Mouse (Mus musculus): ENCODE measurements around the gene Eif3k.

Gene Eif3k

GRCm38 (mm10) chr7:29007224-29008101, 25.8 kb upstream of the Eif3k start:
- no peak for TF ChIP-seq GATA4 (IDR thresholded peaks at IDR 0.05; ENCODE audit: insufficient replicate concordance, low read length)

- no peak for TF ChIP-seq GATA4 (IDR thresholded peaks at IDR 0.05; ENCODE audit: insufficient replicate concordance, low read length)
Observed at GRCm38 (mm10) chr7:29000651-29001605, 19.3 kb upstream of the Eif3k start.

GRCm38 (mm10) chr7:28993402-28993801, 11.7 kb upstream of the Eif3k start:
- TF ChIP-seq GATA4 (IDR thresholded peaks at IDR 0.05; ENCODE audit: insufficient replicate concordance, low read length), result no peak

- no peak for TF ChIP-seq GATA4 (IDR thresholded peaks at IDR 0.05; ENCODE audit: insufficient replicate concordance, low read length)
Observed at GRCm38 (mm10) chr7:28992997-28993396, 11.3 kb upstream of the Eif3k start.

- TF ChIP-seq GATA4 (IDR thresholded peaks at IDR 0.05; ENCODE audit: insufficient replicate concordance, low read length), result no peak
Observed at GRCm38 (mm10) chr7:28991616-28992015, 10.0 kb upstream of the Eif3k start.

GRCm38 (mm10) chr7:28990766-28991273, 9.2 kb upstream of the Eif3k start:
- TF ChIP-seq GATA4 (IDR thresholded peaks at IDR 0.05; ENCODE audit: insufficient replicate concordance, low read length), result no peak

- TF ChIP-seq GATA4 (IDR thresholded peaks at IDR 0.05; ENCODE audit: insufficient replicate concordance, low read length), result no peak
Observed at GRCm38 (mm10) chr7:28985207-28985606, 3.5 kb upstream of the Eif3k start.

- TF ChIP-seq GATA4 (IDR thresholded peaks at IDR 0.05; ENCODE audit: insufficient replicate concordance, low read length), result no peak
Observed at GRCm38 (mm10) chr7:28984452-28984851, 2.8 kb upstream of the Eif3k start.

- no peak for TF ChIP-seq GATA4 (IDR thresholded peaks at IDR 0.05; ENCODE audit: insufficient replicate concordance, low read length)
Observed at GRCm38 (mm10) chr7:28983849-28984248, 2.2 kb upstream of the Eif3k start.

GRCm38 (mm10) chr7:28983141-28983564, 1.5 kb upstream of the Eif3k start:
- TF ChIP-seq GATA4 (IDR thresholded peaks at IDR 0.05; ENCODE audit: insufficient replicate concordance, low read length), result no peak

- no peak for TF ChIP-seq GATA4 (IDR thresholded peaks at IDR 0.05; ENCODE audit: insufficient replicate concordance, low read length)
Observed at GRCm38 (mm10) chr7:28982274-28983013, 780 bp upstream of the Eif3k start.

GRCm38 (mm10) chr7:28977556-28977955, 4.1 kb downstream of the Eif3k start:
- TF ChIP-seq GATA4 (IDR thresholded peaks at IDR 0.05; ENCODE audit: insufficient replicate concordance, low read length), result no peak

- no peak for TF ChIP-seq GATA4 (IDR thresholded peaks at IDR 0.05; ENCODE audit: insufficient replicate concordance, low read length)
Observed at GRCm38 (mm10) chr7:28973025-28973424, 8.6 kb downstream of the Eif3k start.

- TF ChIP-seq GATA4 (IDR thresholded peaks at IDR 0.05; ENCODE audit: insufficient replicate concordance, low read length), result no peak
Observed at GRCm38 (mm10) chr7:28972542-28972985, 9.1 kb downstream of the Eif3k start.
